In the genomic region with DNA sequence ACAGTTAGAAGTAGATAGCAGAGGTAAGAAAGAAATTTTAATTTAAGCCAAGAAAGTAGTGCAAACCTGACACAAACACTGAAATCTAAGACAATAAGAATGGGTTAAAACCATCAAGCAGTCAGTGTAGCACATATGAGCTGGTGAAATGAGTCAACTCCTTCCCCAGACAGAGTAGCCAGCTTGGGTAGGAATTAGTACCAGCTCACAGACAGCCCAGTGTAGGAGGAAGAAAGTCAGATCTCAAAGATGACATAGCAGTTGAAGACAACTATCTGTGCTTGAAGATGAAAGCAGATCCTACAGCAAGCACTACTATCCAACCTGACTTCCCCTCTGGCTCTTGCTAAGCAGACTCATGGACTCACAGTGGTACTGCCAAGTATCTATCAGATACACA, we compare ENCODE assay signal across 26 mouse cellular contexts.
"Had no signal": no experiment of that assay in that cellular context is flagged by ENCODE, and none has a peak within 500 bp of the region (broad histone marks: within the 10 kb centered on the region; RNA-seq: fewer than 3 reads in every experiment).

No protein-coding gene starts in this region.

- H3K9ac ChIP-seq: heart, embryonic 12.5 days; hindbrain, embryonic 12.5 days; hindbrain, embryonic 14.5 days; intestine, embryonic 15.5 days; limb, embryonic 12.5 days; liver, embryonic 12.5 days had no signal

- DNase-seq: gastrocnemius, adult 2 months; gastrocnemius, postnatal 10 days; gastrocnemius, postnatal 25 days; heart, adult 18-20 months; heart, postnatal 10 days; heart, postnatal 4 days; kidney, adult 18-20 months; kidney, adult 9 months; kidney, postnatal 10 days; kidney, postnatal 25 days; kidney, postnatal 4 days; liver had no signal

- H3K27me3 ChIP-seq: heart, embryonic 12.5 days; hindbrain, embryonic 12.5 days; intestine, embryonic 15.5 days; limb, embryonic 12.5 days; liver, embryonic 12.5 days had no signal

- H3K4me3 ChIP-seq: gastrocnemius, adult 2 months; heart, embryonic 10.5 days; heart, embryonic 12.5 days; hindbrain, embryonic 10.5 days; hindbrain, embryonic 12.5 days; intestine, embryonic 15.5 days; layer of hippocampus, adult 2 months; left cerebral cortex, adult 2 months; limb, embryonic 10.5 days; limb, embryonic 12.5 days; liver, embryonic 12.5 days had no signal

- ATAC-seq: hindbrain, embryonic 16.5 days; inflammation-experienced regulatory T-cells, adult 6 months; intestine, embryonic 15.5 days; intestine, postnatal 0 days; liver, embryonic 12.5 days had no signal

- H3K27ac ChIP-seq: gastrocnemius, adult 2 months; heart, embryonic 10.5 days; hindbrain, embryonic 10.5 days; hindbrain, embryonic 12.5 days; hindbrain, embryonic 14.5 days; intestine, embryonic 15.5 days; layer of hippocampus, adult 2 months; left cerebral cortex, adult 2 months; limb, embryonic 10.5 days; limb, embryonic 12.5 days; liver, embryonic 12.5 days had no signal

- H3K4me1 ChIP-seq: heart, embryonic 10.5 days; heart, embryonic 12.5 days; hindbrain, embryonic 10.5 days; hindbrain, embryonic 12.5 days; intestine, embryonic 15.5 days; limb, embryonic 10.5 days; limb, embryonic 12.5 days had no signal

- H3K9me3 ChIP-seq: heart, embryonic 10.5 days; heart, embryonic 12.5 days; hindbrain, embryonic 10.5 days; hindbrain, embryonic 12.5 days; intestine, embryonic 15.5 days; limb, embryonic 10.5 days; limb, embryonic 12.5 days; liver, embryonic 12.5 days had no signal

- H3K4me2 ChIP-seq: heart, embryonic 12.5 days; hindbrain, embryonic 12.5 days; hindbrain, embryonic 14.5 days; intestine, embryonic 15.5 days; limb, embryonic 12.5 days; liver, embryonic 12.5 days had no signal
